Mouse (Mus musculus): ENCODE measurements around the gene Cc2d1b. TPM values are rescaled to one million over a fixed set of nuclear protein-coding genes. Genes with fewer than 3 reads are reported as not detected.

Cc2d1b gene
- polyA plus RNA-seq, 1 experiment from 2014 or later = 14.5 TPM

DNA sequence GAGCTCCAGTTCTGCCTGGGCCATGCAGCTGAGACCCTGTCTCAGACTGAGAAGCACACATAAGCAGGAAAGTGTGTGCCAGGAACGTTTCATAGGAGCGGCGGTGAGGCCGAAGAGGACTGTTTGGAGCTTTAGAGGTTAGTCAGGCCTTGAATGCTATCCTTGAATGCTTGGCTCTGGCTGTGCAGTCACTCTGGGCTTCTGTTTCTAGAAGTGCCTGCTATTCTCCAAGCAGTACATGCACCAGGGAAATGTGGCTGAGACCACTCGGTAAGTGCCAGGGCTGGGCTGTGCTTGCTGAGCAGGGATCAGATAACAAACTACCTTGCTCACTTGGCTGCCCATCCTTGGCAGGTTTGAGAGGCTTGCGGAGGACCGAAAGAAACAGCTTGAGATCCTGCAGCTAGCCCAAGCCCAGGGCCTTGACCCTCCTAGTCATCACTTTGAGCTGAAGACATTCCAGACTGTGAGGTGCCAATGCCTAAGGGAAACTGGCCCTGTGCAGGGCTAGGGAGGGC lies 9.7 kb downstream of the Cc2d1b start:
- peaks cover 96% of the 10 kb centered on the region for H3K36me3 ChIP-seq (ENCODE audit: control insufficient read depth, insufficient read depth, low read length)
- no peak overlapping the region for H3K4me2 ChIP-seq (ENCODE audit: low read length)
- H3K9ac ChIP-seq (ENCODE audit: low read length) = no peak overlapping the region
- no peaks in the 10 kb centered on the region for H3K27me3 ChIP-seq (ENCODE audit: control insufficient read depth, insufficient read depth, low read length)
- H3K4me3 ChIP-seq (ENCODE audit: control insufficient read depth in 1 of 2, insufficient read depth in 1 of 2, low read depth in 1 of 2, low read length in 2 of 2) = no peak overlapping the region
- H3K4me1 ChIP-seq (ENCODE audit: control insufficient read depth in 2 of 2, insufficient read depth in 2 of 2, low read length in 2 of 2) = no peaks in the 10 kb centered on the region
- no peak for ATAC-seq (ENCODE audit: insufficient number of reproducible peaks, insufficient read depth, low FRiP score, low read depth)
- no peak overlapping the region for H3K27ac ChIP-seq (replicated peaks in 1 of 2; ENCODE audit: control insufficient read depth in 1 of 2, insufficient read depth in 1 of 2, low read depth in 2 of 2, low read length in 2 of 2)
- no peaks in the 10 kb centered on the region for H3K9me3 ChIP-seq (ENCODE audit: control insufficient read depth, low read length)
- WGBS = 90% methylated on average over 7 of the region's 7 CpGs

DNA sequence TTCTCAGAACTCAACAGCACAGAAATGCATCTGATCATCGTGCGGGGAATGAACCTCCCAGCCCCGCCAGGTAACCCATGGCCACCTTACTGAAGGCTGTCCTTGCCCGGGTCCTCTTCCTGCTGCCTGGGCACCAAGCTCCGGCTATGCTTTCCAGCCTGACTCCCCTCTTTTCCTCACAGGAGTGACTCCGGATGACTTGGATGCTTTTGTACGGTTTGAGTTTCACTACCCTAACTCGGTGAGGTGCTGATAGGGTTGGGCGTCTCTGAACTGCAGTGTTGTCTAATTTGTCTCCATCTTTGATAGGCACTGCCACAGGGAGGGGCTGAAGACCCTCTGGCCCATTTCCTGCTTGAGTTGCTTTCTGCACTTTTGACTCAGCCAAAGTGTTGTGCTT lies 10.4 kb downstream of the Cc2d1b start:
- Histone ChIP-seq H3K9me3 (ENCODE audit: control insufficient read depth, low read length) (no peaks in the 10 kb centered on the region), H3K4me2 (ENCODE audit: low read length) (no peak overlapping the region), H3K27me3 (ENCODE audit: control insufficient read depth, insufficient read depth, low read length) (no peaks in the 10 kb centered on the region), H3K4me3 (ENCODE audit: control insufficient read depth in 1 of 2, insufficient read depth in 1 of 2, low read depth in 1 of 2, low read length in 2 of 2) (no peak overlapping the region), H3K36me3 (ENCODE audit: control insufficient read depth, insufficient read depth, low read length) (peaks cover 96% of the 10 kb centered on the region), H3K9ac (ENCODE audit: low read length) (no peak overlapping the region), H3K27ac (replicated peaks in 1 of 2; ENCODE audit: control insufficient read depth in 1 of 2, insufficient read depth in 1 of 2, low read depth in 2 of 2, low read length in 2 of 2) (no peak overlapping the region), H3K4me1 (ENCODE audit: control insufficient read depth in 2 of 2, insufficient read depth in 2 of 2, low read length in 2 of 2) (no peaks in the 10 kb centered on the region)
- 88% methylated on average over 9 of the region's 9 CpGs for WGBS
- ATAC-seq (ENCODE audit: insufficient number of reproducible peaks, insufficient read depth, low FRiP score, low read depth) = no peak

DNA sequence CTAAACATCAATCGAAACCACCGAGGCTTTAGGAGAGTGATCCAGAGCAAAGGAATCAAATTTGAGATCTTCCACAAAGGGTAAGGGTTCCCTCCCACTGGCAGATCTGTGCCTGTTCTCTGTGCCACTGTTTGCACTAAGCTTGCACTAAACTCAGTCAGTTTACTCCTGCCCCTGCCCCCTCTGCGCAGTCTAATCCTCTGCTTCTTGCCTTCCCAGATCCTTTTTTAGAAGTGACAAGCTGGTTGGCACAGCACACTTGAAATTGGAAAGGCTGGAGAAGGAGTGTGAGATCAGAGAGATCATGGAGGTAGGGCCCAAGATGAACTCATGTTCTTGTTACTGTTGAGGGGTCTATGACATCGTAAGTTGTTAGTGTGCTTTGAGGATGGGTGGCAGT lies 11.9 kb downstream of the Cc2d1b start:
- Histone ChIP-seq H3K27me3 (ENCODE audit: control insufficient read depth, insufficient read depth, low read length) (no peaks in the 10 kb centered on the region), H3K4me1 (ENCODE audit: control insufficient read depth in 2 of 2, insufficient read depth in 2 of 2, low read length in 2 of 2) (no peaks in the 10 kb centered on the region), H3K9ac (ENCODE audit: low read length) (no peak overlapping the region), H3K27ac (replicated peaks in 1 of 2; ENCODE audit: control insufficient read depth in 1 of 2, insufficient read depth in 1 of 2, low read depth in 2 of 2, low read length in 2 of 2) (no peak overlapping the region), H3K36me3 (ENCODE audit: control insufficient read depth, insufficient read depth, low read length) (peaks cover 94% of the 10 kb centered on the region), H3K4me2 (ENCODE audit: low read length) (no peak overlapping the region), H3K9me3 (ENCODE audit: control insufficient read depth, low read length) (no peaks in the 10 kb centered on the region), H3K4me3 (ENCODE audit: control insufficient read depth in 1 of 2, insufficient read depth in 1 of 2, low read depth in 1 of 2, low read length in 2 of 2) (no peak overlapping the region)
- ATAC-seq (ENCODE audit: insufficient number of reproducible peaks, insufficient read depth, low FRiP score, low read depth) = no peak
- 92% methylated on average over 4 of the region's 4 CpGs for WGBS

DNA sequence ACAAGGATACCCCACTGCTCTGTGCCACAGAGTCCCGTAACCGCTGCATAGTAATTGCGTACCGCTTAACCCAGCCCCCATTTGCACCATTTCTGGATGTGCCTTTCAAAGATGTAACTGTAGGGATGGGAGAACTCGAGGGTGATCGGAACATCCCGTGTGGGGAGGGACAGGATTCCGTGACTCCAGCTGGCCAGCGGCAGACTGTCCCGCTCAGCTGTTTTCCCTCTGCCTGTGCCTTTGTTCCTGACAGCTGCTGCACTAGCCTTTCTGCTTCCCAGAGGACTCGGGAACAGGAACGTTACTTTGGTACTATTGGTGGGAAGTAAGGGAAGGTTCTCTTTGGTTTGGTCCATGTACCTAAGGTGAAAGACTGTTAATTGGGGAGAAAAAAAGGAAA lies 14.0 kb downstream of the Cc2d1b start:
- H3K9me3 ChIP-seq (ENCODE audit: control insufficient read depth, low read length) = no peaks in the 10 kb centered on the region
- peaks cover 86% of the 10 kb centered on the region for H3K36me3 ChIP-seq (ENCODE audit: control insufficient read depth, insufficient read depth, low read length)
- H3K4me1 ChIP-seq (ENCODE audit: control insufficient read depth in 2 of 2, insufficient read depth in 2 of 2, low read length in 2 of 2) = no peaks in the 10 kb centered on the region
- H3K9ac ChIP-seq (ENCODE audit: low read length) = no peak overlapping the region
- no peak overlapping the region for H3K4me3 ChIP-seq (ENCODE audit: control insufficient read depth in 1 of 2, insufficient read depth in 1 of 2, low read depth in 1 of 2, low read length in 2 of 2)
- H3K27ac ChIP-seq (replicated peaks in 1 of 2; ENCODE audit: control insufficient read depth in 1 of 2, insufficient read depth in 1 of 2, low read depth in 2 of 2, low read length in 2 of 2) = no peak overlapping the region
- H3K4me2 ChIP-seq (ENCODE audit: low read length) = no peak overlapping the region
- 91% methylated on average over 12 of the region's 12 CpGs for WGBS
- H3K27me3 ChIP-seq (ENCODE audit: control insufficient read depth, insufficient read depth, low read length) = no peaks in the 10 kb centered on the region
- ATAC-seq (ENCODE audit: insufficient number of reproducible peaks, insufficient read depth, low FRiP score, low read depth) = no peak

DNA sequence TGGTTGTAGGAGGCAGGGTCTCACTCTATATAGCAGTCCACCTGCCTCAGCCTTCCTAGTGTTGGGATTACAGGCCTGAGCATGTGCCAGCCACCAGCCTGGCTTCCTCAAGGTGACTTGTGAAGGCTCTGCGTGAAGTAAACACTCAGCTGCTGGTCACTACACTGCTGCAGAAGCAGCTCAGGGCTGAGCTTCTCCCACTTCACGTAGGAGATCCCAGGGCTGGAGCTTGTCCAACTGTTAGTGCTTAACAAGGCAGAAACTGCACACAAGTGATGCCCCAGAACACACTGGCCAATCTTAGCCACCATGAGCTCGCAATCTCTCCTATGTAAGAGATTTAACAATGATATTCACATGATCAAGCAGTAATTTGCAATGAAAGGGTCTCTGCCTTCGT lies 15.0 kb downstream of the Cc2d1b start:
- H3K27me3 ChIP-seq (ENCODE audit: control insufficient read depth, insufficient read depth, low read length) = no peaks in the 10 kb centered on the region

DNA sequence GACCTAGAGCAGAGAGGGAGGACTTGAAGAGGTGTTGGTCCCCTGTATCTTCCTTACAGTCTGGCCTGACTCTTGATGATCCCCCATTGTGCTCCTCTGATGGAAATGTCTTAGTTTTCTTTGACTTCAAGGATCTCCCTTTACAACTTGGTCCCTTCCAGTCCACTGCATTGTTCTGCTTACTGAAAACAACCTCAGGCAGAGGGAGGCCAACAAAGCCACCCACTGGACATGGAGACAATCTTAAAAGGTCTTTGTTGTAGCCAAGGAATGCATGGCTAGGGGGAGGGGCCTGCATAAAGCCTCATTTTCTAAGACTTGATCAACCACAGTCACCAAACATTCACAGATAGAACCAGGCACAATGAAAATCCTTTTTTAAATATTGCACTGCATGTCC lies 15.4 kb downstream of the Cc2d1b start:
- H3K9ac ChIP-seq (ENCODE audit: low read length) = no peak overlapping the region
- no peaks in the 10 kb centered on the region for H3K9me3 ChIP-seq (ENCODE audit: control insufficient read depth, low read length)
- no peaks in the 10 kb centered on the region for H3K27me3 ChIP-seq (ENCODE audit: control insufficient read depth, insufficient read depth, low read length)
- no peak for ATAC-seq (ENCODE audit: insufficient number of reproducible peaks, insufficient read depth, low FRiP score, low read depth)
- no peak overlapping the region for H3K4me3 ChIP-seq (ENCODE audit: control insufficient read depth in 1 of 2, insufficient read depth in 1 of 2, low read depth in 1 of 2, low read length in 2 of 2)
- H3K4me2 ChIP-seq (ENCODE audit: low read length) = no peak overlapping the region
- H3K4me1 ChIP-seq (ENCODE audit: control insufficient read depth in 2 of 2, insufficient read depth in 2 of 2, low read length in 2 of 2) = no peaks in the 10 kb centered on the region
- H3K27ac ChIP-seq (replicated peaks in 1 of 2; ENCODE audit: control insufficient read depth in 1 of 2, insufficient read depth in 1 of 2, low read depth in 2 of 2, low read length in 2 of 2) = no peak overlapping the region
- H3K36me3 ChIP-seq (ENCODE audit: control insufficient read depth, insufficient read depth, low read length) = peaks cover 73% of the 10 kb centered on the region

More for the DNA sequence above, 15.0 kb downstream of the Cc2d1b start:
- no peak overlapping the region for H3K4me3 ChIP-seq (ENCODE audit: control insufficient read depth in 1 of 2, insufficient read depth in 1 of 2, low read depth in 1 of 2, low read length in 2 of 2)
- no peaks in the 10 kb centered on the region for H3K9me3 ChIP-seq (ENCODE audit: control insufficient read depth, low read length)
- no peak overlapping the region for H3K4me2 ChIP-seq (ENCODE audit: low read length)
- peaks cover 77% of the 10 kb centered on the region for H3K36me3 ChIP-seq (ENCODE audit: control insufficient read depth, insufficient read depth, low read length)
- WGBS = 77% methylated on average over 4 of the region's 4 CpGs
- no peak for ATAC-seq (ENCODE audit: insufficient number of reproducible peaks, insufficient read depth, low FRiP score, low read depth)
- no peaks in the 10 kb centered on the region for H3K4me1 ChIP-seq (ENCODE audit: control insufficient read depth in 2 of 2, insufficient read depth in 2 of 2, low read length in 2 of 2)
- no peak overlapping the region for H3K9ac ChIP-seq (ENCODE audit: low read length)
- H3K27ac ChIP-seq (replicated peaks in 1 of 2; ENCODE audit: control insufficient read depth in 1 of 2, insufficient read depth in 1 of 2, low read depth in 2 of 2, low read length in 2 of 2) = no peak overlapping the region

DNA sequence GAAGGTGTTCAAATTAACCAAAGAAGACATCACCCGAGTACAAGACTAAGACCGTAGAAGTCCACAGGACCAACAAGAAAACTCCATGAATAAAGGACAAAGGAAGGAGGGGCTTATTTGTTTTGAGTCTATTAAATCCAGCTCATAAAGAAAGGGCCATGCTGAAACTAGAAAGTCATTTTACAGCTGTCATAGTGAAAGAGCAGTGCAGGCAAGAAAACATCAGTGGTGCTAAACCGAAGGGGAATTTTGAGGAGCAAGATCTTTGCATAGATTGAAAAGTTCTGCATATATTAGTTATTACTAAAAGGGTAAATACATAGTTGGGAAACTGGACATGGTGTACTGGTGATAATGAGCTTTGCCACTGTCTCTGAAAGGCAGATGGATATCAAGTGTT lies 18.0 kb downstream of the Cc2d1b start:
- no peaks in the 10 kb centered on the region for H3K9me3 ChIP-seq (ENCODE audit: control insufficient read depth, low read length)
- H3K27me3 ChIP-seq (ENCODE audit: control insufficient read depth, insufficient read depth, low read length) = no peaks in the 10 kb centered on the region
- no peak for ATAC-seq (ENCODE audit: insufficient number of reproducible peaks, insufficient read depth, low FRiP score, low read depth)
- H3K4me1 ChIP-seq (ENCODE audit: control insufficient read depth in 2 of 2, insufficient read depth in 2 of 2, low read length in 2 of 2) = no peaks in the 10 kb centered on the region
- H3K36me3 ChIP-seq (ENCODE audit: control insufficient read depth, insufficient read depth, low read length) = peaks cover 66% of the 10 kb centered on the region
- H3K27ac ChIP-seq (replicated peaks in 1 of 2; ENCODE audit: control insufficient read depth in 1 of 2, insufficient read depth in 1 of 2, low read depth in 2 of 2, low read length in 2 of 2) = no peak overlapping the region
- no peak overlapping the region for H3K9ac ChIP-seq (ENCODE audit: low read length)
- no peak overlapping the region for H3K4me3 ChIP-seq (ENCODE audit: control insufficient read depth in 1 of 2, insufficient read depth in 1 of 2, low read depth in 1 of 2, low read length in 2 of 2)
- H3K4me2 ChIP-seq (ENCODE audit: low read length) = no peak overlapping the region
- WGBS = 93% methylated on average over 3 of the region's 3 CpGs

DNA sequence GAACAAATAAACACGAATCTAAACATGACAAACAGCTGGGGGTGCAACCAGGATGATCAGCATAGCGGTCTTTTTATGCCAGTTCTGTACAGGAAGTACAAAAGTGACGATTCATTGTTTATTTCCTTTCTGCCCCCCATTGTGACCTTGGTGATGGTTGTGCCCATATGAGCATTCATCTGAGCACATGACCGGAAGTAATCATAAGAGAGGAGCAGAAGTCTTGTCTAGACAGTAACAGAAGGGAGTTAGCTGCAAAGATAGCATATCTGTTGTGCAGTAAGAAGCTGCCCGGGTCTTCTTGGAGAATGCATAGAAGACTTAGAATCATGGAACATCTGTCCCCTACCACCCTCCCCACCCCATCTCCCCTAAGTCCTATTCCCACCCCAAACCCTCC lies 19.0 kb downstream of the Cc2d1b start:
- Histone ChIP-seq H3K4me2 (ENCODE audit: low read length) (no peak overlapping the region), H3K36me3 (ENCODE audit: control insufficient read depth, insufficient read depth, low read length) (peaks cover 63% of the 10 kb centered on the region), H3K27ac (replicated peaks in 1 of 2; ENCODE audit: control insufficient read depth in 1 of 2, insufficient read depth in 1 of 2, low read depth in 2 of 2, low read length in 2 of 2) (no peak overlapping the region), H3K27me3 (ENCODE audit: control insufficient read depth, insufficient read depth, low read length) (no peaks in the 10 kb centered on the region), H3K4me3 (ENCODE audit: control insufficient read depth in 1 of 2, insufficient read depth in 1 of 2, low read depth in 1 of 2, low read length in 2 of 2) (no peak overlapping the region), H3K4me1 (ENCODE audit: control insufficient read depth in 2 of 2, insufficient read depth in 2 of 2, low read length in 2 of 2) (no peaks in the 10 kb centered on the region), H3K9ac (ENCODE audit: low read length) (no peak overlapping the region), H3K9me3 (ENCODE audit: control insufficient read depth, low read length) (no peaks in the 10 kb centered on the region)
- ATAC-seq (ENCODE audit: insufficient number of reproducible peaks, insufficient read depth, low FRiP score, low read depth) = no peak
- WGBS = 73% methylated on average over 5 of the region's 5 CpGs
